Mouse (Mus musculus) lung, embryonic 15.5 days (tissue): ENCODE data around the gene Gnai2. TPM values are rescaled to one million over a fixed set of nuclear protein-coding genes. Genes with fewer than 3 reads are reported as not detected.
A peak's percentile ranks its signal among the peaks of the same experiment; 100 is the strongest.

Experiments
- ATAC-seq: fragments of 200-750 bp; cut with Nextera tagmentation; 2 replicates; pipeline ENCODE4 v1.8.0; 2017; ENCODE audit warnings: moderate number of reproducible peaks, borderline replicate concordance; ENCODE audit not compliant: low FRiP score, low TSS enrichment; ENCODE audit errors: extremely low read depth
- H3K27ac ChIP-seq: fragments of 300-500 bp; sonication (generic); 2 replicates; pipeline ENCODE4 v1.5.1; 2015; ENCODE audit warnings: moderate library complexity, mild to moderate bottlenecking, inconsistent platforms
- H3K27me3 ChIP-seq: fragments of 300-500 bp; sonication (generic); 2 replicates; pipeline ENCODE4 v1.6.1; 2015; ENCODE audit warnings: inconsistent platforms
- H3K36me3 ChIP-seq: fragments of 300-500 bp; sonication (generic); 2 replicates; pipeline ENCODE4 v1.6.1; 2015; ENCODE audit warnings: inconsistent platforms
- H3K4me1 ChIP-seq: fragments of 300-500 bp; sonication (generic); 2 replicates; pipeline ENCODE4 v1.6.1; 2015; ENCODE audit warnings: inconsistent platforms
- H3K4me2 ChIP-seq: fragments of 300-500 bp; sonication (generic); 2 replicates; pipeline ENCODE4 v1.6.1; 2015; ENCODE audit warnings: inconsistent platforms, mild to moderate bottlenecking, moderate library complexity
- H3K4me3 ChIP-seq: fragments of 300-500 bp; sonication (generic); 2 replicates; pipeline ENCODE4 v1.5.1; 2015; ENCODE audit warnings: mild to moderate bottlenecking, inconsistent platforms
- H3K9ac ChIP-seq: fragments of 300-500 bp; sonication (generic); 2 replicates; pipeline ENCODE4 v1.6.1; 2015; ENCODE audit warnings: inconsistent platforms
- H3K9me3 ChIP-seq: fragments of 300-500 bp; sonication (generic); 2 replicates; pipeline ENCODE4 v1.6.1; 2016; ENCODE audit warnings: inconsistent platforms
- WGBS: fragments of 180-500 bp; shearing (Covaris S2); methylation state at CpG from one replicate; pipeline ENCODE4 v1.1.7; 2015; 5-methylcytosine and 5-hydroxymethylcytosine counted together
- polyA plus RNA-seq: library from polyadenylated mRNA; unstranded; fragments of >200 nt; fragmentation: Nextera tagmentation; extraction: Ambion mirVana; gene quantifications from 2 replicates; pipeline ENCODE4 v1.2.1, GENCODE M21; 2015

Gene Gnai2
- polyA plus RNA-seq, 1 experiment from 2014 or later, result 478 TPM

DNA sequence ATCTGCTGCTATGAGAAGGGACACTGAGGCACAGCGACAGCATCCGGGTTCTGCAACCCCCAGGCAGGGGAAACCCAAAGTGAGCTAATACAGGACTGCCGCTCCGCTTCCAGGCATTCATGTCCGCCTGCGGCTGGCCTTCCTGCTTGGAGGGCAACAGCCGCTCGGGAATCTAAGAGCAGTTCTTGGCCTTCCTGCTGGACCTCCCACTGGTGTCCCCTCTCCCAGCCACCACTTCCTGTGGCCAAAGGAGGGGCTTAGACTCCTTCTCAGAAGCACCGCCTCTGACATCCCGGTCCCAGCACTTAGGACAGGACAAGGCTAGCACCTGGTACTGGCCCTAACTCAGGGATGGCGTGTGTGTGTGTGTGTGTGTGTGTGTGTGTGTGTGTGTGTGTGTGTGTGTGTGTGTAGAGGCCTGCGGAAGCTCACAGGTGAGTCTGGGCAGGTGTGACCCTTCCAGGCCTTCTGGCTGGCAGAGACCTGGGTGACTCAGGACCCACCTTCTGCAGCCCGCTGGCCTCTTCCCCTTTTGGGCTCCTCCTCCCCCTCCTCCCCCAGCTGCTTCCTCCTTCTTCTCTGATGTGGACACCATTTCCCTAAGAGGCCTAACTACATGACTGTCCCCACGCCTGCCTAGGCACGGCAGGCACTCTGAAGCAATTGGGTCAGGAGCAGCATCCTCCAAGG, 6.3 kb downstream of the Gnai2 start:
- Histone ChIP-seq H3K9ac (no peak overlapping the region), H3K4me2 (peak overlapping the region; percentile 45), H3K4me1 (peaks cover 89% of the 10 kb centered on the region), H3K27me3 (no peaks in the 10 kb centered on the region), H3K27ac (peak overlapping the region; percentile 90), H3K4me3 (no peak overlapping the region), H3K36me3 (peaks cover 21% of the 10 kb centered on the region), H3K9me3 (no peaks in the 10 kb centered on the region)
- ATAC-seq, result no peak
- WGBS, result 38% methylated on average over 13 of the region's 15 CpGs

DNA sequence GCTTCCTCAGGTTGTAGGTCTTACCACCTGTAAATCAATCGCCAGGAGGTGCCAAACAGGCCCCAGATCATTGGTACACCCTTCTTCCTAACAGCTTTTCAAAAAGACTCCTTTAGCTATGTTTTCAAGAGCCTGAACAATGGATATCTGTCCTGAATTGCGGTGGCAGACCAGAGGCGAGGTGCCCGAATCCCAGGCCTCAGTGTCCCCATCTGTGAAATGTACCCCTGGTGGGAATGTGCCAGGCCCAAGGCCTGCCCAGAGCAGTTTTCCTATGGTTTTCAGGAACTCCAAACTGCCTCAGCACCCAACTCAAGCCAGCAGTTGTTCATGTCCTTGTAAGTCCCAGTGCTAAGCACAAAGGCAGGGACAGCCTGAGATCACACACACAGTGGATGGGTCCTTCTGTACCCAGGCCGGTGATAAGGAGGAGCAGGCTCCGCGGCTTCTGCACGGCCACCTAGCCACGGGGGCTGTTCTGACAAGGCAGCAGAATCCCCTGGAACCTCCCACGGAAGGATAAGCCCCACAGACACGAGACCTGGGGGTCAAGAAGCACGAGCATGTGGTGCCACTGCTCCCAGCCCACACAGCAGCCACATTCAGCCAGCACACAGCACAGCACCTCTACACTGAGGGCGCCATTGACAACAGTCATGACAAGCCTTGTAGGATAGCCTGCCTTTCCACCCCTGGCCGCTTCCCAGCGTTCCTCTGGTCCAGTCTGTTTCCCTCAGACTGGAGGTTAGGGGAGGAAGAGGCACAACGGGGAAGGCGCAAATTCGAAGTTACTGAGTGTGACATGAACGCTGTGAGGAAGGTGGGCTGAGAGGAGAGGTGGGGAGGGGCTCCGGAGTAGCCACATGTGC, 7.5 kb downstream of the Gnai2 start:
- Histone ChIP-seq H3K9ac (peak overlapping the region; percentile 29), H3K27ac (peak overlapping the region; percentile 90), H3K4me1 (peaks cover 83% of the 10 kb centered on the region), H3K9me3 (no peaks in the 10 kb centered on the region), H3K27me3 (no peaks in the 10 kb centered on the region), H3K36me3 (peaks cover 27% of the 10 kb centered on the region), H3K4me2 (peak overlapping the region; percentile 45), H3K4me3 (no peak overlapping the region)
- 32% methylated on average over 20 of the region's 20 CpGs for WGBS
- no peak for ATAC-seq

DNA sequence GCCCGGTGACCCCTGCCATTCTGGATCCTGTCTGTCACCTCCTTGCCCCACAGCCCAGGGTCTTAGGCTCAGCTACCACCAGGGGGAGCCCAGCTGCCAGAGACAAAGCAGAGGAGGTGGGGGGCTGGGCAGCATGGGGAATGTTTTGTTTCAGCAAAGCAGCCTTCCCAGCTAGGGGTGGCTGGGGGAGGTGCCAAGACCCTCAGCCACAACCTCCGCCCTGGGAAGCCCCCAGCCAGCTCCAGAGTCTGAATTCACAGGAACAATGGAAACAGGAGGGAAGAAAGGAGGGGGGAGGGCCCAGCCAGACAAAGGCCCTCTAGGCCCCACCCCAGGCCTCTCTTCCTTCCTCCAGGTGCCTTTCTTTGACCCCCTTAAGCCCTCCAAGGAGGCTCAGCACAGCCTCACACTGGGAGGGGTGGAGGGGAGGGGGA, 8.3 kb downstream of the Gnai2 start:
- Histone ChIP-seq H3K9ac (peak overlapping the region; percentile 42), H3K4me2 (peak overlapping the region; percentile 45), H3K4me1 (peaks cover 75% of the 10 kb centered on the region), H3K4me3 (peak overlapping the region; percentile 4; the same call in 1 of the 2 replicates), H3K36me3 (peaks cover 34% of the 10 kb centered on the region), H3K27me3 (no peaks in the 10 kb centered on the region), H3K9me3 (no peaks in the 10 kb centered on the region), H3K27ac (peak overlapping the region; percentile 90)
- WGBS, result 4% methylated on average over 2 of the region's 2 CpGs
- ATAC-seq, result peak; percentile 68

DNA sequence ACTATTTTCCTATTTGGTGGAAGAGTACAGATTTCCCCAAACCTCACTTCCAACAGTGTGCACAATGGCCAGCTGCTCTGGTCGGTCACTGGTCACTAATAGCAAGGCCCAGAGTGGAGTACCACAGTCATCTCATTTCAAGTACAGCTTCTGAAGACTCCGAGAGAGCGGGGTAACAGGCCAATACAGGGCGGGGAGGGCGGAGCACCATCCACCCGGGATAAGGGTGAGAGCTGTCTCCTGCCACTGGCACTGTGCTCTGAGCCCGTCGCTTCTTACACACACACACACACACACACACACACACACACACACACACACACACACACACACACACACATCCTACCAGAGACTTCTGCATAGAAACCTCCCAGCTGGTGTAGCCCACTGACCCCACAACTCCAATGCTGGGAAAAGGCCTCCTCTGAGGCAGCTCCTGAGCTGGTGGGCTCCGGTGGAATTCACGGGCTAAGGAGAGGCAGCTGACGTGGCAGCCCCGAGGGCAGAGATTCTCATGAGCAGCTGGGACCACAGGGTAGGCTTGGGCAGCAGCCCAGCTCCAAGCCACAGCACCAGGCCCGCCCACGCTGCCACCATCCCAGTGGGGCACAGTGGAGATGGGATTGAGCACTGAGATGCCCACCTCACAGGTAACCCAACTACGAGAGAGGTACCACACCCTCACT, 8.9 kb downstream of the Gnai2 start:
- Histone ChIP-seq H3K4me1 (peaks cover 73% of the 10 kb centered on the region), H3K27me3 (no peaks in the 10 kb centered on the region), H3K9ac (peak overlapping the region; percentile 42), H3K9me3 (no peaks in the 10 kb centered on the region), H3K27ac (peak overlapping the region; percentile 90), H3K4me3 (peak overlapping the region; percentile 4; the same call in 1 of the 2 replicates), H3K4me2 (peak overlapping the region; percentile 45), H3K36me3 (peaks cover 34% of the 10 kb centered on the region)
- WGBS, result 36% methylated on average over 15 of the region's 15 CpGs
- ATAC-seq, result peak; percentile 50

DNA sequence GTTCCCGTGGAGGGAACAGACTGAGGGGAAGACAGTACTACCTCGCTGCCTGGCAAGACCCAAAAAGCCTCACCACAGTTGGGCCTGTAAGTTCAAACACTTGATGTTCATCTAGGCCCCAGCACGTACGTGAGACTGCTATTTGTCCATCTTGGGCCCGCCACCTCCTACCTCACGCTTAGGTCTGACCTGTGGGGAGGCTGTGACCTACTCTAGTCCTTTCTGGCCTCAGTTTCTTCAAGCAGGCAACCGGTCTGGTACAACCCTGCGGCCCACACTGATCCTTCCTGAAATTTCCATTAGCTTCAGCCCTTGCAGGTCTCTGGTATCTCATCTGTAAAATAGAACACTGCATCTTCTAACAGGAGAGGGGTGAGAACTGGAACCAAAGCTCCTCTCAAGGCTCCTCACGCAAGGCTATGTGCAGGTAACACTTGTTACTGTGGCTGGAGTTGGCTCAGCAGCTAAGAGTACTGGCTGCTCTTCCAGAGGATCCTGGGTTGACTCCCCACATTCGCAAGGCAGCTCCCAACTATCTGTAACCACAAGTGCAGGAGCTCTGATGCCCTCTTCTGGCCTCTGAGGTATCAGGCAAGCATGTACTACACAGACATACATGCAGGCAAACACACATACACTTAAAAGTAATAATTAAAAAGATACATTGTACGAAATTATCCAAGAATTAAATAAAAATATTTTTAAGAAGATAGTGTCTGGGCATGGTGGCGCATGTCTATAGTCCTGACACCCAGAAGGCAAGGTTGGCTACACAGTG, 9.6 kb downstream of the Gnai2 start:
- Histone ChIP-seq H3K4me1 (peaks cover 70% of the 10 kb centered on the region), H3K4me3 (no peak overlapping the region), H3K9me3 (no peaks in the 10 kb centered on the region), H3K36me3 (peaks cover 34% of the 10 kb centered on the region), H3K9ac (no peak overlapping the region), H3K27ac (peak overlapping the region; percentile 90), H3K4me2 (no peak overlapping the region), H3K27me3 (no peaks in the 10 kb centered on the region)
- no peak for ATAC-seq
- 85% methylated on average over 12 of the region's 12 CpGs for WGBS

DNA sequence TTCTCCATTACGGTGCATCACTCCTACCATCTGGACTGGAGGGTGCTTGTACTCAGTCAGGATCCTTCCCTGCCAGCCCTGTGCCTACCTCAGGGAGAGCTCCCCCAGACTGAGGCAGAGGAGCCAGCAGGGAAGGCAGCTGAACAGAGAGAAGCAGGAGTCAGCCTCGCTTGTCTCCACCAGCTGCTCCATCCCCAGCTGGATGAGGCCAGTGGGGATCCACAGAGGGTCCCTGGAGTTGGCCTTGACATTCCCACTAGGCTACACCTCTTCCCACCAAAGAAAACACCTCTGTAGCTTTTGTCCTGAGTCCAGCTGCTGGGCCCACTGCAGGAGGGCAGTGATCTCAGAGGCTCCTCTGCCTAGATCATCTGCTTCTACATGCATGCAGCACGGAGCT, 10.2 kb downstream of the Gnai2 start:
- H3K27me3 ChIP-seq, result no peaks in the 10 kb centered on the region
- 85% methylated on average over 3 of the region's 3 CpGs for WGBS
- H3K36me3 ChIP-seq, result peaks cover 40% of the 10 kb centered on the region
- no peaks in the 10 kb centered on the region for H3K9me3 ChIP-seq
- H3K4me3 ChIP-seq, result no peak overlapping the region
- no peak for ATAC-seq
- no peak overlapping the region for H3K4me2 ChIP-seq
- H3K9ac ChIP-seq, result no peak overlapping the region
- peaks cover 70% of the 10 kb centered on the region for H3K4me1 ChIP-seq
- peak overlapping the region; percentile 59; the same call in 1 of the 2 replicates for H3K27ac ChIP-seq

DNA sequence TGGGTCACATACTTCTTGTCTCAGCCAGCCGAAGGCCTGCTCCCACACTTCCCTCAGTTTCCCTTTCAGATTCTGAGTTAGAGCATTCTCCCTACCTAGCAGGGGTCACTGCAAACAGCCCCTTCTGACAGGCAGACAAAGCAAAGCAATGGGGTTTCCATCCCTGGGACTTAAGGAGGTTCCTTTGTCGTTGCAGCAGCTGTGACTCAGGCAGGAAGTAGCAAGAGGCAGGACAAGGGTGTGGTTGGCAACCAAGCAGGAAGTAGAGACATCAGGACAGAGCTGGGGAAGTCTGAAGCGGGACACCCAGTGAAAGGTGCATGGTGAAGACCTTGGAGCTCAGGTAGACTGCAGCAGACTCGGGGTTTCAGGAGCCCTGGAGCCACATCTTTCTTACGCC, 10.6 kb downstream of the Gnai2 start:
- Histone ChIP-seq H3K36me3 (peaks cover 44% of the 10 kb centered on the region), H3K9ac (no peak overlapping the region), H3K9me3 (no peaks in the 10 kb centered on the region), H3K4me1 (peaks cover 70% of the 10 kb centered on the region), H3K4me2 (no peak overlapping the region), H3K27ac (peak overlapping the region; percentile 59; the same call in 1 of the 2 replicates), H3K27me3 (no peaks in the 10 kb centered on the region), H3K4me3 (no peak overlapping the region)
- no peak for ATAC-seq
- WGBS, result 72% methylated on average over 5 of the region's 5 CpGs

DNA sequence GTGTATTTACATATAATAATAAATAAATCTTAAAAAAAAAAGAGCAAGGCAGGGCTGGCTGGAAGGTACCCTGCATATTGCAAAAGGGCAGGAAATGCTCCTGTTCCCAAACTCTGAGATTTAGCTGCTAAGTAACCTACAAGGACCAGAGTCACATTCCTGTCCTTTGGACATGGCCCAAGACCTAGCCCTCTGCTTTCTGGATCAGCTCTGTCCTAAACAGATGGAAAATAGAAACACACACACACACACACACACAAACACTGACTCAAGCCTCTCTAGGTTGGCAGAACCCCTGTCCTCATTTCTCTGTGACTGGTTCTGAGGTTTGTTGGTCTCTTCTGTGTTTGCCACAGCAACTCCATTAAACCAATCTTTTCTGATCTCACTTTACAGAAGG, 14.2 kb downstream of the Gnai2 start:
- Histone ChIP-seq H3K4me1 (peaks cover 53% of the 10 kb centered on the region), H3K4me3 (no peak overlapping the region), H3K36me3 (peaks cover 76% of the 10 kb centered on the region), H3K9me3 (no peaks in the 10 kb centered on the region), H3K9ac (no peak overlapping the region), H3K4me2 (no peak overlapping the region), H3K27ac (no peak overlapping the region), H3K27me3 (no peaks in the 10 kb centered on the region)
- ATAC-seq, result no peak

DNA sequence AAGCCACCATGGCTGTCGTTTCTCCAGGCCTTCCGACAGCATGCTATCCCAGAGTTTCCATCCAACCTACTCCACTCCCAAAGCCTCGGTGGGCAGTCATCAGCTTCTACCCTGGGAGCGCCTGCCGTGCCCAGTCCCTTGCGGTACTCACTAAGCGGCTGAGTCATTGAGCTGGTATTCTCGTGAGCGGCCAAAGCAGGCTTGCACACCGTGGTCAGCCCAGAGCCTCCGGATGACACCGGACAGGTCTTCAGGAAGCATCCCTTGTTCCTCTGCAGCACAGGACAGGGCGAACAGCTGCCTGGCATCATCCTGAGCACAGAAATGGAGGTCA, 15.7 kb downstream of the Gnai2 start:
- H3K4me2 ChIP-seq, result no peak overlapping the region
- peak overlapping the region; percentile 88 for H3K27ac ChIP-seq
- H3K4me1 ChIP-seq, result peaks cover 41% of the 10 kb centered on the region
- ATAC-seq, result no peak; the same call in none of the 2 replicates
- H3K9ac ChIP-seq, result no peak overlapping the region
- WGBS, result 42% methylated on average over 13 of the region's 13 CpGs
- no peaks in the 10 kb centered on the region for H3K27me3 ChIP-seq
- H3K36me3 ChIP-seq, result peaks cover 78% of the 10 kb centered on the region
- no peaks in the 10 kb centered on the region for H3K9me3 ChIP-seq
- no peak overlapping the region for H3K4me3 ChIP-seq

DNA sequence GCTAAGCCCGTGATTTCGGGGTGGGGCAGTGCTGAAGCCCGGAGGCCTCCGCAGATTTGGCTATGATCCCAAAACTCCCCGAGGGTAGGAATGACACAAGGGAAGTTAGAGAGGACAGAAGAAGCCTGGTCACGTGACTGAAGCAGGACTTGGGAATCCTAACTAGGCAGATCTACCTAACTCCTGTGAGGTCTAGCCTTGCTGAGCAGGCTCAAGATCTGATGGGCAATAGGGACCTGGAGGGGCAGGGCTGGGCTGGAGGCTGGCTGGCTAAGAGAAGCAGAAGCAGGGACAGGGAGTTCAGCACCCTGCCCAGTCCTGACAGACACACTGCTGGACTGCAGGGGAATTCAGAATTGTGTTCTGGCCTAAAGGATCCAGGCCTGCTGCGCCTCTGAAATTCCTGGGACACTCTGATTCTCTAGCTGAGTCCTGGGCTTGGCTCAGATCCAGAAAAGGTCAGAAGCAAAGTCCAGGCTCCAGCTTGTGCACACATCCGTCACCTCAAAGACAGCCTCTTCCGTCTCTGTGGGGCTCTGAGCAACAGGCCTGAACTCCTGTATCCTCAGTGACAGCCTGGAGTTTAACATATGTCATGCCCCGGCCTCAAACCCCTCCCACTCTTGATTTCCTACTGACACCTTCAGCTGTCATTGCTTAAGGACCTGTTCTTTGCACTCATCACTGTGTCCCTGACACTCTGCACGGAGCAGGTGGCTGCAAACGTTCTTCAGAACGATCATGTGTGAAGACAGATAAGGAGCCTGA, 16.2 kb downstream of the Gnai2 start:
- Histone ChIP-seq H3K36me3 (peaks cover 78% of the 10 kb centered on the region), H3K4me3 (no peak overlapping the region), H3K27ac (peak overlapping the region; percentile 88), H3K27me3 (no peaks in the 10 kb centered on the region), H3K9ac (peak overlapping the region; percentile 27; the same call in 1 of the 2 replicates), H3K4me1 (peaks cover 37% of the 10 kb centered on the region), H3K9me3 (no peaks in the 10 kb centered on the region), H3K4me2 (no peak overlapping the region)
- peak; percentile 73 for ATAC-seq
- 14% methylated on average over 13 of the region's 13 CpGs for WGBS

DNA sequence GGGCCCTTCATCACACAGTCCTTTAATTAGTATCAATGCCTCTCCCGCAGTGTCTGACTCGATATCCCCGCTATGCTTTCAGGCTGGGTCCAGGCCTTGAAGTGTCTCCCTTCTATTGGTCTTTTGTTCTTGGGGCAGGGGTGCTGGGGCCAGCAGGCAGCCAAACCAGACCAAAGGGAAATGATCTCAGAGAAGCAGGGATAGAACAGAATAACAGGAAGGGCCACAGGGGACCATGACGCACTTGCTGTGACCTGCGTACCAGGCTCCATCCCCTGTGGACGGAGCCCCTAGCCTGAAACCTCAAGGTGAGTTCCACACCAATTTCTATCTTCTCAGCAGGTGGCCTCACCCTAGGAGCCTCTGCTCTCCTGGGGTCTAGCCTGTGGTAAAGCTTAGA, 17.1 kb downstream of the Gnai2 start:
- WGBS, result 74% methylated on average over 6 of the region's 6 CpGs
- H3K9me3 ChIP-seq, result no peaks in the 10 kb centered on the region
- peaks cover 45% of the 10 kb centered on the region for H3K4me1 ChIP-seq
- peaks cover 75% of the 10 kb centered on the region for H3K36me3 ChIP-seq
- H3K4me3 ChIP-seq, result no peak overlapping the region
- H3K27me3 ChIP-seq, result no peaks in the 10 kb centered on the region
- peak overlapping the region; percentile 88 for H3K27ac ChIP-seq
- ATAC-seq, result no peak
- no peak overlapping the region for H3K4me2 ChIP-seq
- no peak overlapping the region for H3K9ac ChIP-seq
